Mouse (Mus musculus) heart, adult 2 months (tissue): Measurements from ENCODE around the gene Slc23a2.

Experiments used
- CTCF ChIP-seq: fragments of 200-600 bp; IDR thresholded peaks from 2 replicates; pipeline ENCODE4 v1.8.1; 2022; ENCODE audit warnings: antibody characterized with exemption, mild to moderate bottlenecking, moderate library complexity
- EP300 ChIP-seq: fragments of 200-500 bp; IDR thresholded peaks from 2 replicates; pipeline ENCODE4 v1.6.1; 2011; ENCODE audit warnings: low read depth, low read length, control low read depth; ENCODE audit not compliant: insufficient read depth
- POLR2A ChIP-seq: fragments of 200-500 bp; IDR thresholded peaks from 2 replicates; pipeline ENCODE4 v1.6.1; 2011; ENCODE audit warnings: mild to moderate bottlenecking, low read depth, low read length, control low read depth; ENCODE audit not compliant: insufficient read depth

DNA sequence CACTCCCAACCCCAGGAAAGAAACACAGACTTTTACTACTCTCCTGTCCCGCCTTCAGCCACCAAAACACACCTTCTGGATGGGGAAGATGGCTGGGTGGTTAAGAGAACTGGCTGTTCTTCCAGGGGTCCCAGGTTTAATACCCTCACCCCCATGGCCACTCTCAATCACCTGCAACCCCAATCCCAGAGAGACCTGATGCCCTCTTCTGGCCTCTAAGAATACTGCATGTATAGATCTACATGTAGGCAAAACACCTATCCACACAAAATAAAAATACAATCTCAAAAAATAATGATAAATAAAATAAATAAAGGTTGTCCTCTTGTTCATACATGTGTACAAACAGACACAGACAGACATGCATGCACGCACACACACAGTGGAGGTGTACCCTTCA, 5.8 kb downstream of the Slc23a2 start:
- TF ChIP-seq POLR2A (no peak), CTCF (peak; percentile 56), EP300 (no peak)
